Mouse (Mus musculus) spleen, postnatal 14 days (tissue): ENCODE measurements around the gene Pate3.
"Not testable (repeated sequence)": the region's sequence is repeated elsewhere in the genome, so short reads cannot be mapped to it uniquely, and the experiment has no call there.

Source experiments
- DNase-seq, 2 experiments: peaks; one replicate each; pipeline ENCODE4 v3.0.0; 2021 to 2022; ENCODE audit warnings: low spot score in 2 of 2

Gene Pate3

DNA sequence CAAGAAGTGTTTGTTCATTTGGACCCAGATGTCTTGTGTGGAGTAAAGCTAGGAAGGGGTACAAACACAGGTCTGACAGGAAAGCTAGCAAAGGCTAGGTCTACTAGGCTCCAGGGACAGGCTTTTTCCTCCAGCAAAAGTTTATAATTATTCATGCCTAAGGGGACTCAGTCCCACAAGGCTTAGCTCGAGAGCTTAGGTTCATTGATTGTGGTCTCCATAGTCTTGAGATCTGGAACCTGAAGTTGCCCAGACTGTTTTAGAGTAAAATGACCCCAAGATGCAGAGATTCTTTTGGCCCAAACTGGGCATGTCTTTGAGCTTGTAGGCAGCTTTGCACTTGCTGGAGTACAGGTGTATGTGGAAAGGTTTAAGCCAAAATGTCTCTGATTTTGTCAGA lies at the start of gene Pate3:
Pate3 (minus strand) TSS at position 101 of the 400 bp plus-strand sequence.
- no peak for DNase-seq

- DNase-seq: no peak
Measured at GRCm38 (mm10) chr9:35691924-35692323, 43.9 kb upstream of the Pate3 start.

DNA sequence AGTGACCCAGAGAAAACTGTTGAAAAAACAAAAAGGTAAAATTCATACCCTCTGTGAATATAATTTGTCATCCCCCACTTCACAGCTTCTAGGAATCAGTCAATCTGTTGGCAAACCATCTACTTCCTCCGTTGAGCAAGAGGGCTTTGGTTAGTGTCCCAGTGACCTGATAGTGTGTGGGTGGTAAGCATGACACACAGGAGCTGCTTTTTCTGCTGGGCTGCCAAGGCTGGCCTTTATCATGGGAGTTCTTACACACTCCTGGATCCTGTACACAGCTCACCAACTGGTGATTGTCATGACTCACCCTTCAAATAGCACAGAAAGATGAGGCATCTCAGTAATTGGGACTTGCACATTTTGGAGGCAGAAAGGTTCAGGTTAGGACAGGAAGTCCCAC lies 39.0 kb upstream of the Pate3 start, which contains the start of gene Pate1:
Pate1 (minus strand) TSS at position 378 of the 400 bp plus-strand sequence.
- DNase-seq: no peak

DNA sequence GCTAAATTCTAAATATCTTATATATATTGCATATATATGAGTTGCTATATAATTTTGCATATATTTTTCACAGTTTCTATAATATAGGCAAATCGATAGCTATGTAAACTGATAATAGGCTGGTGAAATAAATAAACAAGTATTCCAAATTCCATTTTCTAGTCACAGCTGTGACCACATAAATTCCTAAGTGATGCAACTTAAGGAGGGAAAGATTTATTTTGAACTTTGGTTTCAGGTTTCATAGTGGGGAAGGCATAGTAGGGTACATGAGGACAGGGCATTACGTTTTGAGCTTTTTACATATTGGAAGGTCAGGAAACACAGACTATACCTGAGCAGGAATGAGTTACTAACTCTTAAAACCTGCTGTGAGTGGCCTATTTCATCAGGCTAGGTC lies 25.6 kb upstream of the Pate3 start:
- DNase-seq: no peak

DNA sequence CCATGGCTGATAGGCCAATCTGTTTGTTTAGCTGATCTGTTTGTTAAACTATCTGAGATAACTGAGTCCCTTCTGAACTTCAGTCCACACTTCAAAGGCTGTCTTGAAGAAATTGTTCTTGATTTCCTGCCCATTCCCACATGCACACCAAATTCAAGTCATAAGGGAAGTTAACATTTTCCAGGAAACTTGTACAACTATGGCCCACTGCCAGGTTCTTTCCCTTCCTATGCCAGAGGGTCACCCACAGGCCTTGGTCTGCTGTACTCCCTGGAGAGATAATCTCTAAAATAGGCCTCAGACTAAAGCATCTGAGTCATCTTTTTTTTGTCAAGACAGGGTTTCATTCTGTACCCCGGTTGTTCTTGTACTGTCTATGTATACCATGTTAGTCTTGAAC lies 15.0 kb downstream of the Pate3 start:
- no peak for DNase-seq

DNA sequence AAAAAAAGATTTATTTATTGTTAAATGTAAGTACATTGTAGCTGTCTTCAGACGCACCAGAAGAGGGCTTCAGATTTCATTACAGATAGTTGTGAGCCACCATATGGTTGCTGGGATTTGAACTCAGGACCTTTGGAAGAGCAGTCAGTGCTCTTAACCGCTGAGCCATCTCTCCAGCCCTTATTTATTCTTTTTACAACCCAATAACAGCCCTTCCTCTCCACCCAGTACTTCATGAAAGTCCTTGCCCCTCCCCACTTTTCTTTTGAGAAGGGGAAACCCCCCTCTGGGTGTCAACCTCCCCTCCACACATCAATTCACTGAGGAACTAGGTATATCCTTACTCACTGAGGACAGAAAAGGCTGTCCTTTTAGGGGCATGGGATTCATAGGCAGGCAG lies 31.2 kb downstream of the Pate3 start:
- DNase-seq: not testable (repeated sequence)

- DNase-seq: no peak
Measured at GRCm38 (mm10) chr9:35614005-35614404, 34.0 kb downstream of the Pate3 start.

- no peak for DNase-seq
Measured at GRCm38 (mm10) chr9:35611841-35612240, 36.2 kb downstream of the Pate3 start, which contains the start of gene Pate4. Pate4 (minus strand) TSS chr9:35611941.

GRCm38 (mm10) chr9:35607647-35608405 lies 40.2 kb downstream of the Pate3 start:
- DNase-seq: no peak
